Mouse (Mus musculus) frontal cortex, postnatal 25 days (tissue): ENCODE results near the gene Fut8.
"Not testable (repeated sequence)": the region's sequence is repeated elsewhere in the genome, so short reads cannot be mapped to it uniquely, and the experiment has no call there.

ENCODE experiments used
- DNase-seq, 2 experiments: peaks; one replicate each; pipeline ENCODE4 v3.0.0; 2022; ENCODE audit warnings: low spot score in 2 of 2

The Fut8 gene

DNA sequence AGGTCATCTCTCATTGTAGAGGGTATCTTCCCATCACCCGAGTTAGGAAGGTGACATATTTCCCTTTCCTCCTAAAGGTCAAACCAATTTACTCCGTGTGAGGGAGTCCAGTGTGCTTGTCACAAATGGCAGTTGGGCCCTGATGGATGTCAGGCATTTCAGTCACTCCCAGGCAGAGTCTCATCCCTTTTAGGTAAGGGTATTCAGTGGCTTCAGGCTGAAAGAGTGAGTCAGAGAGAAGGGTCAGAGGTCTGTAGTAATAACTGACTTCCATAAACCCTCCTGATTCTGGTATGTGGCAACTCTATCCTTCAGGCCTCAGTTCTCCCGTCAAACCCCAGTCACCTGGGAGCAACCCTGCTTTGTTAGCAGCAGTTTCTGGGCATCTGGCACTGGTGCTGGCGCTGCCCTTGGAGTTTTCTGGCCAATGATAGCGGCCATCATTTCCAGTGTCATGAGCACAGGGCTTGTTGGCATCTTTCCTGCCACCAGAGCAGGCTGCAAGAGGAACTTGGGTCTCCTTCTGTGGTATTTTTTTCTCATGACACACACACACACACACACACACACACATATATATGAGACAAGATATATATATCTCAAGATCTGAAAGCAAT, 262.6 kb downstream of the Fut8 start:
- DNase-seq: no peak

DNA sequence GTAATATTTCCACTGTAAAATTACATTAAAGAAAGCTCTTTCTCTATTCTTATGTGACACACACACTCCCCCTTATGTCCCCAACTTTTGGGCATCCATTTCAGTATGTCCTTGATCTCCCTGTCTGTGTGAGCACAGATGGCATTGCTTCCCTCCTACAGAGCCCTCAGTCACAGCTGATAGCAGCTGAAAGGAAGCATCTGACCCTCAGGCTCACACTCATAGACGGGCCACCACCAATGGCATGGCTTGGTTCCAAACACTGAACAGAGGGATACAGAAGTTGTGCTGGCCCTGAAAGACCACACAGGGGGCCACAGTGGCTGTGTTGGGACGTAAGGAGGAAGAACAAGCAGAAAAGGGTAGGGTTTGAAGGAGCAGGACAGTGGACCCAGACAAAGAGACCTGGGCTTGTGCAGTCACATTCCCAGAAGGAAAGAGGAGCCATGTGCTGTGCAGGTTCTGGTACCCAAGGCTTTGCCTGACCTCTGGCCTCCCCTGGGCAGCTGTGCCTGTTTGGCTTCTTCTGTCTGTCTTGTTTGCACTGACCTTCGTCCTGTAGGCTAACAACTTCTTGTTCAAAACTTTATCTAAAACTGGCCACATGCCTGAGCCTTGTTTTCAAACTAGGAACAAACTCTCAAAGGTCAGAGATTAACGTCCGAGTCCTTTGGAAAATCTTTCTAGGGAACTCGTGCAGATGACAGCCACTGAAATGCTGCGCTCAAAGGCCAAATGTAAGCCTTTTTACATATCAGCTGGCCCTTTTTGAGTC, 263.7 kb downstream of the Fut8 start:
- DNase-seq: no peak

DNA sequence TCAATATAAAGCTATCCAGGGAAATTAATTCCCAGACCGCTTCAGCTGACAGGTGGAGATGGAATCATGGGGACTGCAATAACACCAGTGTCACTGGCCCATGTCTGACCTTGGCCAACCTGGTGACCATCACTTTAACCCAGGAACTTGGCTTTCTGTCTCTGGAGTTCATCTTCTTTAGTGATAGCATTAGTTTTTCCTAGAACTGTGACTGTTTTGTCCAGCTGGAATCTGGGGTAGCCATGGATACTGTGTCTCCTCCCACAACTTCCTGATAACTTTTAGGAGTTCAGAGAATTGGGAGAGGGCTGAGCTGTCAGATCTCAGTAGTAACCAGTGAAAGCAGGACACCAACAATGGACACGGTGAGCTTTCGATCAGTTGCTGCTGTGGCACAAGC, 264.3 kb downstream of the Fut8 start:
- no peak for DNase-seq

DNA sequence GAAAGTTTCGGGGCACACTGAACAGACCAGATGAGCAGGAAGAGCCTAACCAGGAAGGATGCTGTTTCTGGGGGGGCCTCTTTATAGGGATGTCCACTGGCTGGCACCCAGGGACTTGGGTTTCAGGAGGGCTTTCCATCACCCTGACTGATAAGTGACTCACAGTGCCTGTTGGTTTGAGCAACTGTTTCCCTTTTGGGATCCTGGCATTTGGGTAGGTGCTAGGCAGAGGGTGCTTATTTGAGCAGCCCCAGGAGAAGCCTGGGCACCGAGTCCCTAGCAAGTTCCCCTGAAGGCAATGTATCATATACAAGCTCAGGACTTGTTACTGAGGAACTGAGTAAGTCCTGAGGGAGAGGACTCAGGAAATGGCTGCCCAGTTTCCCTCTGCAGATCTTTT, 267.5 kb downstream of the Fut8 start:
- no peak for DNase-seq

DNA sequence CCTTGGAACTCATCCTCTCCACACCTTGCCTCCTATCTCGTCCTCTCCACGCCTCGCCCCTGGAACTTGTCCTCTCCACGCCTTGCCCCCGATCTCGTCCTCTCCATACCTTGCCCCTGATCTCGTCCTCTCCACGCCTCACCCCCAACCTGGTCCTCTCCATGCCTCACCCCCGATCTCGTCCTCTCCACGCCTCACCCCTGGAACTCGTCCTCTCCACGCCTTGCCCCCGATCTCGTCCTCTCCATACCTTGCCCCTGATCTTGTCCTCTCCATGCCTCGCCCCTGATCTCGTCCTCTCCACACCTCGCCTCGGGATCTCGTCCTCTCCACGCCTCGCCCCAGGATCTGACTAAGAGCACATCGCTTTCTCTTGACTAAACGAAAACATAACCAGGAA, 269.8 kb downstream of the Fut8 start:
- DNase-seq: no peak

DNA sequence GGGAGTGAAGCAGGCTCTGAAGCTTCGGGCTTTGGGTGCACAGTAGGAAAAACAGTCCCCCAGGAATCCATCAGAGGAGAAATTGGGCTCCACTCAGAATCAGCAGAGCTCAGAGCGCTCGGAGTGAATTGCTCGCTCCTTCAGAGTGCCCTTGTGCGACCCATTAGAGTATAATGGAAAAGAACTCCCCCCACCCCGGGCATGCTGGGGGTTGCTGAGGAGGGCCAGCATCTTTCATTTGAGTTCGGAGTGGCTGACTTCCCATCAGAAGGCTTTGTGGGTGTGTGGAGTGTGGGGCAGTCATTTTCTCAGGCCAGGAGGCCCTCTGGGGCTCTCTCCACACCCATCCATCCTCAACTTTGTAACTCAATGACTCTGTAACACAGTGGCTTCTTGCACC, 272.8 kb downstream of the Fut8 start:
- no peak for DNase-seq

DNA sequence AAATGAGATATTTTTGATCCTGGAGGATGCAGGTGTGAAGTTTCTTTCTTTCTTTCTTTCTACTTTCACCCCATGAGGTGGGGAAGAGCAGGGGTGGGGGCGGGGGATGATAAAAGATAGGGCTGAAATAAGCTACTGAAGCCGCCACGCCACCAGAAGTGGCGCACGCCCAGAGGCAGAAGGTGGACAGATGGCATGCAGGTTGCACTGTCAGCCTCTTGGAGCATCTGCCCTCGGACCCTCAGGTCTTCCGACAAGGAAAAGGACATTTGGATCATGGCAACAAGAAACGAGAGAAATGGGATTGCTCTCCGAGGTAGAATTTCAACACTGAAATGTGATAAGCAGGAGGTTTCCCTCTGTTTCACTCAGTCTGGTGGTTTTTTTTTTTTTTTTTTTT, 273.3 kb downstream of the Fut8 start:
- no peak for DNase-seq

DNA sequence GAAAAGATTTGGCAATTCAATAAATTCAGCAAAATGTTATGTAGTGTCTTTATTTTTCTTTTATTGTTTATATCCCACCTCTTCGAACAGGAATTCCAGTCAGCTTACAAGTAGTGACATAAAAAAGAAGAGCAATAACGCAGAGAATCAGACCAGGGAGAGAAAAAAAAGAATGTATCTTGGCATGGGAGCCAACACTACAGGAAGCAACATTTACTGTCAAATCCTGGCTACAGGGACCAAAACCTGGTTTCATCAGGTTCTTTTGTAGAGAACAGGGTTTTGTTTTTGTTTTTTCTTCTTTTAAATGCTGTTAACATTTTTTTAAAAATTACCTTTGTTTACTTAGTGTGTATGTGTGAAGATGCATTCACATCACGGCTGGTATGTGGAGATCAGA, 273.7 kb downstream of the Fut8 start:
- no peak for DNase-seq

DNA sequence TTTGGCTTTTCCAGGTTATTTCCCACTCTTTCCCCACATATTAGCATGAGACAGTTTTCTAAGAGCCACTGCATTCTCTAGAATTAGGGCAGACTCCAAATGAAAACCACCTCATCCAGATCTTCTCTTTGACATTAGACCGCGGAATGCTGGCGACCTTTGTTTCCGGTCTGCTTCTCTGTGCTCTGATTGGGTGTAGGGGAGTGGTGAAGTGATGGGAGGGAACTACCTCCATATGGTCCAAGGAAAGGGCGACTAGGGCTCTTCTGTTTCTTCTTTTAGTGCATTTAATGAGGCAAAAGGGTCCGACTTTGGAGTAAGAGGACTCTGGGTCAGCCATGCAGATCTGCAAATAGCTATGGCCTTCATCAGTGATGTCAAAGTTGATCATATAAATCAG, 278.9 kb downstream of the Fut8 start:
- DNase-seq: no peak

DNA sequence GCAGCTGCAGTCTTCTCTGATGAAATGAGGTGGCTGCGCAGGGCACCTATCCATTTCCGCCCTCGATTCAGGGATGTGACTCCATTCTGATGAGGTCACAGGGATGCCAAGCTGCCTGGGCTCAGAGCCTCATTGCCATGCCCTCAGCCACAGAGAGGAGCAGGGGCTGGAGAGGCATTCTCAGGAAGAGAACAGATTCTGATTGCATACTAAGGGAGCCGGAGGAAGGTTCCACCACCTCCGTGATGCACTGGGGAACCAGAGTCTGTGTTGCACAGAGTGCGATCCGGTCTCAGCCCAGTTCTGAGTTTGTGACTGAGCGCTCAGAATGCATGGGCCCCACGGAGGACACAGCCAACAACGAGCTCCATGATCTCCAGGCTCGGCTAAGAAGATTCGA, 279.8 kb downstream of the Fut8 start:
- DNase-seq: no peak

DNA sequence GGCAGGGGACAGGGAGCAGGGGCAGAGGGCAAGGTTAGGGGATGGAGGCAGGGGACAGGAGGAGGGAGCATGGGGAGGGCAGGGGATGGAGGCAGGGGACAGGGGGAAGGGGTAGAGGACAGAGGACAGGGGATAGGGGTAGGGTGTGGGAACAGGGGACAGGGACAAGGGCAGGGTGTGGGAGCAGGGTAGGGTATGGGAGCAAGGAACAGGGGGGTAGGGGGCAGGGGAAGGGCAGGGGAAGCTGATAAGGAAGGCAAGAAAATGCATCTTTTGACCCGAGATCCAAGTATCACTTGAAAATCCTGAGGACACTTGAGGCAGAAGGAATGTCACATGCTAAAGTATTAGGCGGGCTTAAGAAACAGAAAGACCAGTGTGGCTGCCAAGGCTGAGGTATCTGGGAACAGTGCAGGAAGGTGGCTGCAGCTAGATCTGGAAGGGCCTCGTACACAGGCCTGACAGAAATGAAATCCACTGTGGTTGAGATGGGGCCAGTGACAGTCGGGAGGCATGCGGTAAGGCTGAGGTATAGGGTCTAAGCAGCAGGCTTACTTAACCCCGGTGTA, 281.7 kb downstream of the Fut8 start:
- DNase-seq: no peak

DNA sequence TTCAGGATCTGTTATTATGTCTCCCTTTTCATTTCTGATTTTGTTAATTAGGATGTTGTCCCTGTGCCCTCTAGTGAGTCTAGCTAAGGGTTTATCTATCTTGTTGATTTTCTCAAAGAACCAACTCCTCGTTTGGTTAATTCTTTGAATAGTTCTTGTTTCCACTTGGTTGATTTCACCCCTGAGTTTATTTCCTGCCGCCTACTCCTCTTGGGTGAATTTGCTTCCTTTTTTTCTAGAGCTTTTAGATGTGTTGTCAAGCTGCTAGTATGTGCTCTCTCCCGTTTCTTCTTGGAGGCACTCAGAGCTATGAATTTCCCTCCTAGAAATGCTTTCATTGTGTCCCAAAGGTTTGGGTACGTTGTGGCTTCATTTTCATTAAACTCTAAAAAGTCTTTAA, 286.1 kb downstream of the Fut8 start:
- not testable (repeated sequence) for DNase-seq
